9 mouse cellular contexts compared by ENCODE assay signal in genomic region chr3:152308485-152309249, GRCm38 (mm10). TPM values are rescaled to one million over a fixed set of nuclear protein-coding genes. Genes with fewer than 3 reads are reported as not detected.
DNase-seq lines count a peak whose midpoint lies in the region; ATAC-seq lines count a peak whose summit lies in the region.
"Had no signal": no experiment of that assay in that cellular context is flagged by ENCODE, and none has a peak within 500 bp of the region (broad histone marks: within the 10 kb centered on the region; RNA-seq: fewer than 3 reads in every experiment).

No protein-coding gene starts in this region.

- H3K27ac ChIP-seq in midbrain, embryonic 11.5 days (ENCODE audit: low read depth, low read length): no peak overlapping the region

- no peak overlapping the region for H3K4me3 ChIP-seq in midbrain, embryonic 11.5 days (ENCODE audit: low read depth, low read length)

- no peaks in the 10 kb centered on the region for H3K27me3 ChIP-seq in midbrain, embryonic 11.5 days (ENCODE audit: control insufficient read depth, insufficient read depth, low read length)

- intact Hi-C loops in heart, postnatal 36 days (cut with DNase I): no loop called here
- intact Hi-C loops in left cerebral cortex, postnatal 36 days (cut with DNase I): loop anchor here (10.0 kb wide), 1 partner anchor 194 kb away; no protein-coding TSS in a partner anchor

- H3K36me3 ChIP-seq in midbrain, embryonic 11.5 days (ENCODE audit: control insufficient read depth, insufficient read depth, low read length): no peaks in the 10 kb centered on the region

- no peak overlapping the region for H3K4me2 ChIP-seq in midbrain, embryonic 11.5 days

- no peaks in the 10 kb centered on the region for H3K9me3 ChIP-seq in midbrain, embryonic 11.5 days (ENCODE audit: control insufficient read depth, low read length)

- H3K9ac ChIP-seq in midbrain, embryonic 11.5 days (ENCODE audit: low read length): no peak overlapping the region

- H3K4me1 ChIP-seq in midbrain, embryonic 11.5 days (ENCODE audit: control insufficient read depth, insufficient read depth, low read length): no peaks in the 10 kb centered on the region

- ATAC-seq in midbrain, embryonic 11.5 days (ENCODE audit: low FRiP score): no peak

- 72% methylated on average over 10 of the region's 10 CpGs for WGBS in midbrain, embryonic 11.5 days

- peak; percentile 47 for DNase-seq in adrenal gland, adult 2 months
- no peak for DNase-seq in adrenal gland, postnatal 25 days
- peak; percentile 39 for DNase-seq in embryo, embryonic 10.5 days (ENCODE audit: low spot score)
- DNase-seq in heart, postnatal 36 days: peak; percentile 25 to 36
- peak; percentile 63 for DNase-seq in lung, postnatal 10 days
- DNase-seq in left cerebral cortex, postnatal 36 days (ENCODE audit: low spot score in 2 of 2): no peak
- no peak for DNase-seq in cerebellum, adult 8-10 months
- no peak for DNase-seq in midbrain, embryonic 11.5 days (ENCODE audit: low spot score, missing footprints)
- DNase-seq: cerebellum, postnatal 25 days had no signal

RNA-seq across cellular contexts. Expression of gene Miga1, which starts 31.5 kb away (rescaled TPM):
- total RNA-seq in adrenal gland, adult 2 months (2021): 10 to 100 TPM in 1 of 2 experiments, 1 to 10 TPM in 1; 8.4 to 12.3 TPM
- polyA plus RNA-seq in adrenal gland, adult 2 months (2012; rRNA removed): 4.1 and 6.5 TPM in 2 replicates
- total RNA-seq in adrenal gland, postnatal 25 days (2021): 6.3 and 10.8 TPM in 2 replicates
- 10 to 100 TPM in 1 of 2 experiments, 1 to 10 TPM in 1; 9.3 to 11.3 TPM for total RNA-seq in heart, postnatal 36 days (2021)
- 10 to 100 TPM; 74.2 to 79.3 TPM for total RNA-seq in left cerebral cortex, postnatal 36 days (2021)
- 19.3 and 21.8 TPM in 2 replicates for polyA plus RNA-seq in midbrain, embryonic 11.5 days (2014; fragmentation: Nextera tagmentation; extraction: Ambion mirVana)

RNA-seq across cellular contexts. Expression of gene Usp33, which starts 37.6 kb away (rescaled TPM):
- 10 to 100 TPM; 87.8 to 99.7 TPM for total RNA-seq in adrenal gland, adult 2 months (2021)
- 8.4 and 14.0 TPM in 2 replicates for polyA plus RNA-seq in adrenal gland, adult 2 months (2012; rRNA removed)
- 121 and 126 TPM in 2 replicates for total RNA-seq in adrenal gland, postnatal 25 days (2021)
- 10 to 100 TPM; 26.3 to 26.4 TPM for total RNA-seq in heart, postnatal 36 days (2021)
- 100 to 1,000 TPM; 126 to 148 TPM for total RNA-seq in left cerebral cortex, postnatal 36 days (2021)
- polyA plus RNA-seq in midbrain, embryonic 11.5 days (2014; fragmentation: Nextera tagmentation; extraction: Ambion mirVana): 65.6 and 73.2 TPM in 2 replicates

RNA-seq across cellular contexts. Expression of gene Nexn, which starts 42.5 kb away (rescaled TPM):
- total RNA-seq in adrenal gland, adult 2 months (2021): 1 to 10 TPM; 3.7 TPM
- not detected in 2 replicates for polyA plus RNA-seq in adrenal gland, adult 2 months (2012; rRNA removed)
- 3.5 and 4.7 TPM in 2 replicates for total RNA-seq in adrenal gland, postnatal 25 days (2021)
- 100 to 1,000 TPM; 341 to 349 TPM for total RNA-seq in heart, postnatal 36 days (2021)
- total RNA-seq in left cerebral cortex, postnatal 36 days (2021): 1 to 10 TPM; 3.0 to 4.0 TPM
- polyA plus RNA-seq in midbrain, embryonic 11.5 days (2014; fragmentation: Nextera tagmentation; extraction: Ambion mirVana): 2.6 and 4.2 TPM in 2 replicates

Comparison
In these comparisons a context has a peak if more than half of its experiments do, and no peak if none do; other contexts are left out.
1. DNase-seq: peak in adrenal gland, adult 2 months (single experiment), embryo, embryonic 10.5 days (single experiment), heart, postnatal 36 days (2 of 2) and lung, postnatal 10 days (single experiment); none in adrenal gland, postnatal 25 days (single experiment), left cerebral cortex, postnatal 36 days (0 of 2), cerebellum, adult 8-10 months (single experiment) and midbrain, embryonic 11.5 days (single experiment).
2. RNA of gene Nexn, which starts 42.5 kb away (total RNA-seq): 341 to 349 TPM in heart, postnatal 36 days; 3.0 to 4.0 TPM in left cerebral cortex, postnatal 36 days, 3.7 TPM in adrenal gland, adult 2 months and 3.5 to 4.7 TPM in adrenal gland, postnatal 25 days; every median in the first group is over 10 times any median in the second.